Mouse (Mus musculus) forelimb bud, embryonic 11.5 days (tissue): ENCODE results near the gene Olfr1299.

Experiments
- DNase-seq: peaks from one replicate; pipeline ENCODE4 v3.0.0-alpha.2; 2012; ENCODE audit warnings: low read depth, low spot score

The Olfr1299 gene

GRCm38 (mm10) chr2:111661119-111661518, at the start of gene Olfr1299:
Gene Olfr1299, plus strand, starts transcription at chr2:111661419.
- no peak for DNase-seq

- no peak for DNase-seq
These were observed 34.8 kb upstream of the Olfr1299 start, which contains the start of gene Olfr1297 for GRCm38 (mm10) chr2:111626397-111626796. Gene Olfr1297, minus strand, starts transcription at chr2:111626497.

DNA sequence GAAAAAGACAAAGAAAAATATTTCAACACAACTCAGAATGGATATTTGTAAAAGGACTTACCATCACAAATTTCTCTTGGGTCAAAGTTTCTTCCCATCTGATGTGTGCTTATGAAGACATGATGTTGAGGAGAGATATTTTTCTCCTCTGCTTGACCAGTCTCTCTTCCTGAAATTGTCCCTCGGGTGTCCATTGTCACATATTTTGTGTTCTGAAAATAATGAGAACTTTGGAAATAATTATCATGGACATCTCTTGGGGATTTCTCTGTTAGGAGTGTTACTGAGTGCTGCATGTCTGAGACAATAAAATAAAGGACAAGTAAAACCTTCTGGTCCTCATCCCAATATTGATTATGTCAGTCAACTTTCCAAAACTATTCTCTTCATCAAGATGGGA, 12.1 kb upstream of the Olfr1299 start, which contains the start of gene Olfr1298:
Gene Olfr1298 (minus strand): TSS at position 101 of the 400 bp plus-strand sequence.
- no peak for DNase-seq
